Mouse (Mus musculus) forebrain, embryonic 14.5 days (tissue): ENCODE results near the gene B4galnt2. TPM values are rescaled to one million over a fixed set of nuclear protein-coding genes. Genes with fewer than 3 reads are reported as not detected.
"Not testable (repeated sequence)": the region's sequence is repeated elsewhere in the genome, so short reads cannot be mapped to it uniquely, and the experiment has no call there.

ENCODE experiments used
- ATAC-seq: fragments of 200-750 bp; cut with Nextera tagmentation; 2 replicates; pipeline ENCODE4 v1.8.0; 2017; ENCODE audit warnings: mild to moderate bottlenecking, moderate library complexity
- DNase-seq: peaks from one replicate; pipeline ENCODE4 v3.0.0-alpha.2; 2015; ENCODE audit warnings: low spot score
- H3K27ac ChIP-seq: fragments of 300-500 bp; sonication (generic); 2 replicates; pipeline ENCODE4 v1.5.1; 2014; ENCODE audit warnings: low read depth, mild to moderate bottlenecking, control low read depth, low read length, moderate library complexity
- H3K27me3 ChIP-seq: fragments of 300-500 bp; sonication (generic); replicated peaks from 2 replicates; pipeline ENCODE4 v1.6.1; 2014; ENCODE audit warnings: low read length, control low read depth, mixed read lengths; ENCODE audit not compliant: control insufficient read depth, insufficient read depth
- H3K36me3 ChIP-seq: fragments of 300-500 bp; sonication (generic); 2 replicates; pipeline ENCODE4 v1.6.1; 2014; ENCODE audit warnings: low read length, control low read depth; ENCODE audit not compliant: control insufficient read depth, insufficient read depth
- H3K4me1 ChIP-seq: fragments of 300-500 bp; sonication (generic); 2 replicates; pipeline ENCODE4 v1.6.1; 2014; ENCODE audit warnings: antibody characterized with exemption, low read length, control low read depth; ENCODE audit not compliant: control insufficient read depth, insufficient read depth
- H3K4me2 ChIP-seq: fragments of 300-500 bp; sonication (generic); 2 replicates; pipeline ENCODE4 v1.6.1; 2014; ENCODE audit warnings: mild to moderate bottlenecking, control low read depth, low read length
- H3K4me3 ChIP-seq: fragments of 300-500 bp; sonication (generic); 2 replicates; pipeline ENCODE4 v1.5.1; 2014; ENCODE audit warnings: low read depth, low read length, control low read depth
- H3K9ac ChIP-seq: fragments of 300-500 bp; sonication (generic); 2 replicates; pipeline ENCODE4 v1.6.1; 2014; ENCODE audit warnings: mild to moderate bottlenecking, low read length, control low read depth, moderate library complexity
- H3K9me3 ChIP-seq: fragments of 300-500 bp; sonication (generic); replicated peaks from 2 replicates; pipeline ENCODE4 v1.6.1; 2016; ENCODE audit warnings: low read length, control low read depth, mixed read lengths; ENCODE audit not compliant: control insufficient read depth
- WGBS: fragments of 180-500 bp; shearing (Covaris S2); extraction: QIAGEN DNeasy Blood & Tissue Kit; methylation state at CpG from one replicate; pipeline ENCODE4 v1.1.7; 2014; 5-methylcytosine and 5-hydroxymethylcytosine counted together
- polyA plus RNA-seq: library from polyadenylated mRNA; unstranded; fragments of >200 nt; fragmentation: Nextera tagmentation; extraction: Ambion mirVana; gene quantifications from 2 replicates; pipeline ENCODE4 v1.2.1, GENCODE M21; 2014

The B4galnt2 gene
- polyA plus RNA-seq, 1 experiment from 2014 or later: not detected

GRCm38 (mm10) chr11:95932168-95932567 is 17.5 kb upstream of the B4galnt2 start:
- not testable (repeated sequence) for DNase-seq, H3K36me3 ChIP-seq, H3K4me1 ChIP-seq, H3K27ac ChIP-seq, H3K4me3 ChIP-seq, H3K4me2 ChIP-seq, H3K9ac ChIP-seq, H3K9me3 ChIP-seq, ATAC-seq, H3K27me3 ChIP-seq
- 94% methylated on average over 8 of the region's 10 CpGs for WGBS

- DNase-seq (no peak), ATAC-seq (no peak)
- 79% methylated on average over 4 of the region's 4 CpGs for WGBS
Observed at GRCm38 (mm10) chr11:95926398-95926797, 11.7 kb upstream of the B4galnt2 start.

GRCm38 (mm10) chr11:95925976-95926375 is 11.3 kb upstream of the B4galnt2 start:
- no peak overlapping the region for H3K4me3 ChIP-seq
- ATAC-seq: no peak
- H3K4me1 ChIP-seq: no peaks in the 10 kb centered on the region
- 97% methylated on average over 5 of the region's 5 CpGs for WGBS
- no peaks in the 10 kb centered on the region for H3K9me3 ChIP-seq
- no peak overlapping the region for H3K4me2 ChIP-seq
- DNase-seq: no peak
- H3K27me3 ChIP-seq: no peaks in the 10 kb centered on the region
- no peak overlapping the region for H3K9ac ChIP-seq
- no peak overlapping the region for H3K27ac ChIP-seq
- H3K36me3 ChIP-seq: no peaks in the 10 kb centered on the region

More at GRCm38 (mm10) chr11:95926398-95926797, 11.7 kb upstream of the B4galnt2 start:
- Histone ChIP-seq H3K9me3 (no peaks in the 10 kb centered on the region), H3K27ac (no peak overlapping the region), H3K36me3 (no peaks in the 10 kb centered on the region), H3K4me2 (no peak overlapping the region), H3K4me1 (no peaks in the 10 kb centered on the region), H3K4me3 (no peak overlapping the region), H3K9ac (no peak overlapping the region), H3K27me3 (no peaks in the 10 kb centered on the region)

GRCm38 (mm10) chr11:95924215-95924614 is 9.5 kb upstream of the B4galnt2 start:
- no peaks in the 10 kb centered on the region for H3K36me3 ChIP-seq
- H3K27ac ChIP-seq: no peak overlapping the region
- WGBS: 6% methylated on average over 2 of the region's 2 CpGs
- no peaks in the 10 kb centered on the region for H3K27me3 ChIP-seq
- no peak overlapping the region for H3K4me3 ChIP-seq
- H3K4me1 ChIP-seq: no peaks in the 10 kb centered on the region
- H3K9ac ChIP-seq: no peak overlapping the region
- DNase-seq: no peak
- H3K4me2 ChIP-seq: no peak overlapping the region
- no peak for ATAC-seq
- H3K9me3 ChIP-seq: no peaks in the 10 kb centered on the region

GRCm38 (mm10) chr11:95923477-95923876 is 8.8 kb upstream of the B4galnt2 start:
- not testable (repeated sequence) for H3K4me1 ChIP-seq, H3K4me2 ChIP-seq, H3K4me3 ChIP-seq, H3K27me3 ChIP-seq, H3K27ac ChIP-seq, H3K36me3 ChIP-seq, DNase-seq, H3K9ac ChIP-seq, H3K9me3 ChIP-seq, ATAC-seq
- under 1% methylated on average over 4 of the region's 6 CpGs for WGBS

- no peaks in the 10 kb centered on the region for H3K36me3 ChIP-seq
- H3K27me3 ChIP-seq: peaks cover 9% of the 10 kb centered on the region
- WGBS: 56% methylated on average over 12 of the region's 12 CpGs
Observed at GRCm38 (mm10) chr11:95921991-95922621, 7.4 kb upstream of the B4galnt2 start.

GRCm38 (mm10) chr11:95916426-95916825 is 1.7 kb upstream of the B4galnt2 start:
- Histone ChIP-seq H3K9ac (no peak overlapping the region), H3K4me3 (no peak overlapping the region), H3K4me1 (0 out of 2 replicates have a peak, but pooled peaks cover 2% of the 10 kb centered on the region), H3K27me3 (peaks cover 56% of the 10 kb centered on the region), H3K9me3 (no peaks in the 10 kb centered on the region), H3K27ac (no peak overlapping the region), H3K4me2 (no peak overlapping the region), H3K36me3 (no peaks in the 10 kb centered on the region)
- DNase-seq: no peak
- ATAC-seq: no peak
- 3% methylated on average over 5 of the region's 5 CpGs for WGBS

More at GRCm38 (mm10) chr11:95921991-95922621, 7.4 kb upstream of the B4galnt2 start:
- DNase-seq: no peak
- H3K4me3 ChIP-seq: no peak overlapping the region
- H3K27ac ChIP-seq: no peak overlapping the region
- ATAC-seq: no peak
- no peak overlapping the region for H3K9ac ChIP-seq
- H3K4me1 ChIP-seq: no peaks in the 10 kb centered on the region
- H3K4me2 ChIP-seq: no peak overlapping the region
- no peaks in the 10 kb centered on the region for H3K9me3 ChIP-seq

- Histone ChIP-seq H3K4me1 (0 out of 2 replicates have a peak, but pooled peaks cover 2% of the 10 kb centered on the region), H3K4me2 (peak overlapping the region; percentile 35; the same call in 1 of the 2 replicates), H3K9me3 (no peaks in the 10 kb centered on the region), H3K4me3 (0 out of 2 replicates have a peak overlapping the region, but pooled peaks have one; percentile 11), H3K9ac (0 out of 2 replicates have a peak overlapping the region, but pooled peaks have one; percentile 13), H3K27me3 (peaks cover 63% of the 10 kb centered on the region), H3K36me3 (no peaks in the 10 kb centered on the region), H3K27ac (no peak overlapping the region)
- DNase-seq: peak; percentile 23
- no peak for ATAC-seq
- WGBS: under 1% methylated on average over 28 of the region's 28 CpGs
Observed at GRCm38 (mm10) chr11:95915006-95915710, 467 bp upstream of the B4galnt2 start.
